Mouse (Mus musculus) embryo, embryonic 9.5 days (tissue): ENCODE results near the gene Lancl2.

Experiments used
- DNase-seq: peaks from one replicate; pipeline ENCODE4 v3.0.0-alpha.2; 2017; ENCODE audit errors: extremely low spot score

The Lancl2 gene

DNA sequence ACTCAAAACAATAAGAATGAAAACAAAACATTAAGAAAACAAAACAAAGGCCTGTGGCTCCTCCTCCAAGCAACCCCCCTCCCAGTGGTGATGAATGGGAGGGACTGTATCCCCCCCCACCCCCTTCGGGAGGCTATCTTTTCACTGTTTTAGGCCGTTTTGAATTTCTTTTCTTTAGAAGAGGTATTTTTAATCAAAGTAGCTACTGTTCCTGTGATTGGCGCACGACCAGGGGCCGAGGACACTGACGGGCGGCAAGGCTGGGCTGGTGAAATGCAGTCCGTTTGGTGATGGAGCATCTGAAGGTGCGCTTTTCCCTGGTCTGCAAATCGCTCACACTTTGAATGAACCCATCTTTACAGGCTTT, at the start of gene Lancl2:
TSS of gene Lancl2 (plus strand) at position 165 of the 367 bp plus-strand sequence.
- no peak for DNase-seq

DNA sequence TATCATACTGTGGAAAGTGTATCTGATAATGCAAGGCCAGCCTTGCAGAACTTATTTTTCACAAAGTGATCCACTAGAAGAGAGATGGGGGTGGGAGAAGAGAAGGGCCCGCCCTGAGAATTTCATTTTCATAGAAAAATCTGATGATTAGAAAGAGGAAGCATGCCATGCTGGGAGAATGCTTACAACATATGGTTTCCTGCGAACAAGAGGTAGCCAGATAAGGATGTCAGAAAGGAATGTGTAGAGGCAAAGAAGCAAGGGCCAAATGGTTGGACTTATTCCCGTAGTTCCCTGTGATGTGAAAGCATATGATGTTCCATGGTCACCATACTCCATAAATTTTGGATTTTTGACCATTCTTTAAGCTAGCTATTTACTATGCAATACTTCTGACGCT, 41.0 kb upstream of the Lancl2 start:
- DNase-seq, result no peak

DNA sequence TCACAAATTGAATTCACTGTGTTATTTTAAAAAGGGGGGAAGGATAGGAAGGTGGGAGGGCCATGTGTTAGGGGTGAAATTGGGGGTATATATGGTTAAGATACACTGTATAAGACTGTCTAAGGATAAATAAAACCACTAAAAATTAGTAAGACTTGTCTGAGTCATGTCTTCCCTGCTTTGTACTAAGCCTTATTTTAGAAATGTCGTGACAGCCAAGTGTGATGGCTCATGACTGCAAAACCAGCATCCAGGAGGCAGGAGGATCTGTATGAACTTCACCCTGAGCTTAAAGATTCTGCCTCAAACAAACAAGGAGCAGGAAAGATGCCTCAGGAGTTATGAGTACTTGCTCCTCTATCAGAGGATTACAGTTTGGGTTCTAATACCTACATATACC, 18.2 kb upstream of the Lancl2 start:
- no peak for DNase-seq

DNA sequence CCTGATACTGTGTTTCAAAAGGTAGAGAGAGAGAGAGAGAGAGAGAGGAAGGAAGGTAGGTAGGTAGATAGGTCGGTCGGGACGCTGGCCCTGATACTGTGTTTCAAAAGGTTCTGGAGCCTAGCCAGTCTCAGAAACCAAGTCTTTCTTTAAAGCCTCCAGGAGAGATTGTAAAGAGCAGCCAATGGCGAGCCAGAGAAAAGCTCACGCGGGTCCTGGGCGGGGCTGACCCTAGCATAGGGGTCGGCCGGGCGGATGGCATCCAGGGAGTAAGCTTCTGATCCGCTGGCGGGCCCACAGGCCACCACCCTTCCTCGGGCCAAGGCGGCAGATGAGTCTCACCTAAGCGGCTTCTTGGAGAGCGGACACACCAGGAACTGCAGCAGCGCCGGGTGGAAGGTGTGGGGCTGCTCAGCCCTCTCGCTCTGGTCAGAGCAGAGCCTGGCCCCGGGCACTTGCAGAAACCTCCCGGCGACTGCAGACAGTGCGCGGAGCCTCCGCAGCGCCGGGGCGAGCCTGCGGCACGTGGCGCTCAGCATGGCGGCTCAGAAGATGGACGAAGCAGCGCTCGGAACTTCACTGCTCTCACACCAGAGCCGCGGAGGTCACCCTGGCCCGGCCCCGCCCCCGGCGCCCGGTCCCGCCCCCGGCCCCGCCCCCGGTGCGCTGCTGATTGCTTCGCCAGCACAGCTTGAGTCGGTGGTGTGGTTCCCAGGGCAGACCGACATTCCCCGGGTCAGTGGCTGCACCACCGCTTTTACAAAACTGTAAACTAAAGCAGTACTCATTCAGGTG, 10.7 kb upstream of the Lancl2 start, which contains the start of gene Pyurf:
TSS of gene Pyurf (minus strand) at position 612 of the 795 bp plus-strand sequence.
- peak; percentile 96 for DNase-seq

DNA sequence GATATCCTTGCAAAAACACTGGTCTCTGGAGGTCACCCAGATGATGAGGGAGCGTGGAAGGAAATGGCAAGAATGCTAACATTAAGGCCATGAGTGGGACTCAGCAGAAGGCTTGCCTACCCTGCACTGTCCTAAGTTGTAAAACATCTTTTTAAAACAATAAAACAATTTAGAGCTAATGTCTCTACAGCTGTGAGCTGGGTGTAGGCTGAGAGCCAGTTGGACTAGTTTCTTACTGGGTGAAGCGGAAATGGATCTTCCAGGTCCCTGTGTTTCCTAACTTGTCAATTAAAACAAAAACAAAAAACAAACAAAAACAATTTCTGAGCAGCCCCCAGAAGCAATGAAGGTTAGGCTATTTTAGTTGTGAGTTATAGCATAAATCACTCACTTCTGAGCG, 9.2 kb upstream of the Lancl2 start:
- DNase-seq, result no peak

DNA sequence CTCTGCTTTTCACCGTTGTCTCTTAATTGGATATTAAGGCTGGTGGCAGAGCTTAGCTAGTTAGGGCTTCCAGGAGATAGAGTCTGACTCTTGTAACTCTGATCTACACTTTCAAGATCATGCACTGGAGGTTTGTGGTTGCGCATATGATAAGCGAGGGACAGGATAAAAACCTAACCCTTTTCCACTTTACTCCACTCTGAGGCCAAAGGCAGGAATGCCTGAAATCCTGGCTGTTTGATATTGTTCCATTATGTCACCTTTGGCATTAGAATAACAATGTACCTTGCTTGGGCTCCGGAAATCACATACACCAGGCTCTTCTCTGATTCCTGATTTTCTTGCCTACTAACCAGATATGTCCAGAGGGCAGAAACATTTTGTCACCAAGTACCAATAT, 654 bp upstream of the Lancl2 start:
- DNase-seq, result no peak

DNA sequence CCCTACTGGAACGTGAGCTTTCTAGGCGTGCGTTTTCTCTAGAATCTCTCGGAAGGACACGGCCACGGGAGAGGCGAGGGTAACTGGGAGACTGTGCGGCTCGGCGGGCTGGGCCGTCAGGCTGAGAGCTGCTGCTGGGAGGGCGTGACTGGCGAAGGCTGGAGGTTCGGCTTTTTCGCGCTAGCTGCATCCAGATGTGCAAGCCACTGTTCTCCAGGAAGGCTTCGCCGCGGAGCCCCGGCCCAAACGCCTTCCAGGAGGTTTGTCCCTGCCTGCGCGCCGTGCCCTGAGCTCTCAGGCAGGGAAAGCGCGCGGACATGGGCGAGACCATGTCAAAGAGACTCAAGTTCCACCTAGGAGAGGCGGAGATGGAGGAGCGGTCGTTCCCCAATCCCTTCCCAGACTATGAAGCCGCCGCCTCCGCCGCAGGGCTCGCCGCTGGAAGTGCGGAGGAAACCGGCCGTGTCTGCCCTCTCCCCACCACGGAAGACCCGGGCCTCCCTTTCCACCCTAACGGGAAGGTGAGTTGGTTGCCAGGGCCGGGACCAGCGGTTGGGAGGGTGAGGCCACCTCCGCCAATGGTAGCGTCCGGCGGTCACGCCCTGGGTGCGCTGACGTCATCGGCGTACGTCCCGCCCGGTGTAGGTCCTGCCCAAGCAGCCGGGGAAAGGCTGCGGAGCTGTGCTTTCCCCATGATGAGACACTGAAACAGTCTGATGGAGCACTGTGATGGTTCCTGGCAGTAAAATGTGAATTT, 581 bp downstream of the Lancl2 start:
- DNase-seq, result peak; percentile 95

DNA sequence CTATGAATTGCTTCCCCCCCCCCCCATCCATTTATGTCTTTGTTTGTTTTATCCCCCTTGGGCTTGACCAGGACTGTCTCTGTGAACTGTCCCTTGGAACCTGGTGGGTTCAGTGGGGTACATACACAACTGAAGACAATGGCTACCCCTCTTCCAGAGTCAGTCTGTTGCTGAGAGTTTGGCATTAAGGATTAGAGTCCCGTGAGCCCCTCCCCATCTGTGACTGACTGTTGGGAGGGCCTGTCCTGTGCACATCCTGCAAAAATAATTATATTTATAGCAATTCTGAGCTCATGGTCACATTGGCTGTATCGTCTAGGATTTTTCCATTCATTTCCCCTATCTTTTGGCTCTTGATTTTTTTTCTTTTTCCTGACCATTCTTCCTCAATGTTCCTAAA, 1.4 kb downstream of the Lancl2 start:
- DNase-seq, result no peak

DNA sequence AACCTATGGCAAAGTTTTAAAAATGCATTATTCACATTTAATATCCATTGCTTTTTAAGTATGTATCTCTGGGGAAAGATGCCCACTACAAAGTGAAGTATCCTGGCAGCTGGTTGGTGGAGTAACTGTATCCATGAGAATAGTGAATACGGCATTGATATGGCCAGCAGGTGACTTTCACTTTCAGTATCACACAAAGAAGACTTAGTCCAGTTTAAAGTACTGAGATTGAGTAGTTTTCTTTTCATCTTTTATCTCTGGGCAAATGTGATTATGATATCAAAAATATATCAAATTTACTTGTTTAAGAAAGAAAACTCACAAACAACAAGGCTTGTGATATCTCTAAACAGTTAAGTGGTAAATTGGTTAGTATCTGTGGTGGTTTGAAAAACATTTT, 4.4 kb downstream of the Lancl2 start:
- DNase-seq, result no peak

DNA sequence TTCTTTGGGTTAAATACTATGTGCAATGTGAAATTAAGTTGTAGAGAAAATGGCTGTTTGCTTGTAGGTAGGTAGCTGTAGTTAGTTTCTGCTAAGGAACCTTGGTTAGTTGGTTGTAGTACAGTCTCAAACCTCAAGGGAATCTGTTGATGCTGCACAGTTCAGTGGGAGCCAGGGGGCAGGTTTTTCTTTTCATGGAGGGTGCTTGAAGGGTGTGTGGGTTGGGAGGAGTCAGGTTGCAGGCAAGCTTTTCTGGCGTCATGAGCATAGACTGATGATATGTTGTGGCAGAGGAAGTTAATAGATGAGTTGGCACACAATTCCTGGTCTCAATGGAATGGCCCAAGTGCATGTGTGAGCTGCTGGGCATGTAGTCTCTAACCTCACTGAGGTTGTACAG, 9.4 kb downstream of the Lancl2 start:
- DNase-seq, result no peak

DNA sequence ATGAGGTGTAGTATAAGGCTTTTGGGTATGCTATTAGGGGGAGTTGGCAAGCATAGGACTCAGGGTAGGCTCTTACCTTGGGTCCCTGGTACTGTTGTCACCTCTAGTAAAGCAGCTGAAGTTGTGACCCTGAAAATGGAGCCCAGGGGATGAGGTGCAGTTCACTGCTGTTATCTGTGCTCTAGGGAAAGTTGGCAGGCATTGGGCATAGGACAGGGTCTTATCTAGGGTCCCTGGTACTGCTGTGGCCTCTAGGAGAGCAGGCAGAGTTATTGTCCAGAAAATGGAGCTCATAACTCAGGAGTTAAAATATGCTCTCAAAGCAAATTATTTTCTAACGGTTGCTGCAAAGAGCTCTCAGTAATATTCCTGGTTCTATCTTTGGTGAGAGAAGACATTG, 19.0 kb downstream of the Lancl2 start:
- DNase-seq, result no peak

DNA sequence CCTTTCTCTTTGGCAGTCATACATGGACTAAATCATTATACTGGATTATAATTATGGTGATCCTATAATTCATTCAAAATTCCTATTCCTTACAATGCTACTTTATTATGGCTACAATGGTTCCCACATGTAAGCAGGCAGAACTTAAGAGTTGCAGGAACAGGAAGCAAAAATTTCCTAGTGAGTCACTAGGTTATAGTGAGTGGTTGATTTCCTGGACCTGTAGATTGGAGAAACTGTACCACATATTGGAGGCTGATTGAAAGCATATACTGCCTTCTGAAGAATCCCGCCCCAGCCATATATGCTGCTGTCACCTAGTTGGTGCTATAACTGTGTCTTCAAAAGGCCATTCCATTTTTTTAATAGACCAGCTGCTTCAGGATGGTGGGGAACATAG, 40.4 kb downstream of the Lancl2 start:
- no peak for DNase-seq

DNA sequence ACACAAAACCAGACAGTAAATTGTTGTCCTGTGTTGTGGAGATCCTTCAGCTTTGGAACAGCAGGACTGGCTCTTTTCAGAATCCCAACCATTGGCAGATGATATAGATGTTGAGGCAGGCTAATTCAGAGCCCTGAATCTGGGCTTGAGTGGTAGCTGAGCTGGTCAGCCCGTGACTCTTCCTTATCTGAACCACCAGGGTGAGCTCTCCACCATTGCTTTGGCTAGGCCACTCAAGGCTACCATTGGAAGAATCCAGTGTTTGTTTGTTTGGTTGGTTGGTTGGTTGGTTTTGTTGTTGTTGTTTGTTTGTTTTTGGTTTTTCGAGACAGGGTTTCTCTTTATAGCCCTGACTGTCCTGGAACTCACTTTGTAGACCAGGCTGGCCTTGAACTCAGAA, 41.0 kb downstream of the Lancl2 start:
- no peak for DNase-seq

DNA sequence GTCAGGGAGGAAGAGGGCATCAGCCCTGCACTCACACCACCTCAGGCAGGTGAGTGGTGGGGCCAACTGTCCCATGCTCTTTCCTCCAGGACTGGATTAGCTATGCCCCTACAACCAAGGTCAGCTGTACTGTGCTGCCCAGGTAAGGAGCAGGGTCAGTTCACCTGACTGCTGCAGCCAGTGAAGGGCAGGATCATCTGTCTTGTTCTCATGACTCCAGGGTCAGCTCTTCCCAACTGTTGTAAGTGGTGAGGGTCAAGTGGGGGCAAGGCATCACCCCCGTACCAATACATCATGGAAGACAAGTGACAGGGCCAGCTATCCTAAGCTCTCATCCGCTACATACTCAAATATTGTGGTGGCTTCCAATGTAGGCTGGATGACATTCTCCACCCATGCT, 41.8 kb downstream of the Lancl2 start:
- no peak for DNase-seq

DNA sequence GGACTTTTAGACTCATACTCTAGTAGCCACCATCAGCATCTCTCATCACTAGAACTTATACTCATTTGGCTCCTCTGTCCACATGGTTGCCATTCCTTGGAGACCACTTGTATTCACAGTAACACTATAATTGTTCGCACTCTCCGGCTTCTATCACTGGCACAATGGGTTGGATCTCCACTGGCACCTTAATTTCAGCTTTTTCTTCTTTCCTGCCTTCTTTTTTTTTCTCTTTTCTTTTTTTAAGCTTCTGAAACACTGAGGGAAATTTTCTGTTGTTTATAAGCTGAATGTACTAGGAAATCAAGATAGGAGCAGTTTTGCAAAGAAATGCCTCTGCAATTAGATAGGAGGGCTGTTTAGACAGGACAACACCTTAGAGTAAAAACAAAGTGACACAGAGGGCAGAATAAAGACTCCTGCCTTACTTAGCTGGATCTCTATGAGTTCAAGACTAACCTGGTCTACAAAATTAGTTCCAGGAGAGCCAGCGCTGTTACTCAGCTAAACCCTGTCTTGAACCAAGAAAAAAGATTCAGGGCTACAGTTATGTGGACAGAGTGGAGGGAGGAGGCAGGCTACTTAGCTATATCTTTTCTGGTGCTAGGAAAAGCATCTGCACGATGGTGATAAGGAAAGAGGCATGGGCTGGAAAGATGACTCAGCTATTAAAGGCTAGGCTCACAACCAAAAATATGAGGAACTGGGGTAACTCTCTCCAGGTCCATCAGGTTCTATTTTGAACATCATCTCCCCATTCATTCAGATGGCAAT, 42.8 kb downstream of the Lancl2 start:
- DNase-seq, result no peak

DNA sequence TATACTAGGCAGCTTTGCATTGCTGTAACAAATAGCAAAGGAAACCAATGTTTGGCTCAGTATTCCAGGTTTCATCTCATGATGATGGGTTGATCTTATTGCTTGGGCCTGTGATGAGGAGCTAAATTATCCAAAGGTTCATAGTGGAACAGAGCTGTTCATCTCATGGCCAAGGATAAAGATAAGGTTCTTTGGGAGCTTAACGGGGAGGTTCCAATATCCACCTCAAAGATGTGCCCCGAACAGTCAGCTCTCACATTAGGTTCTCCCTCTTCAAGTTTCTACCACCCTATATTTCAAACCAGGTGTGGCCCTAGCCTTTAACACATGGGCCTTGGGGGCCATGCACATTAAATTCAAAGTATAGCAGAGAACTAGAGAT, 43.4 kb downstream of the Lancl2 start:
- DNase-seq, result no peak

DNA sequence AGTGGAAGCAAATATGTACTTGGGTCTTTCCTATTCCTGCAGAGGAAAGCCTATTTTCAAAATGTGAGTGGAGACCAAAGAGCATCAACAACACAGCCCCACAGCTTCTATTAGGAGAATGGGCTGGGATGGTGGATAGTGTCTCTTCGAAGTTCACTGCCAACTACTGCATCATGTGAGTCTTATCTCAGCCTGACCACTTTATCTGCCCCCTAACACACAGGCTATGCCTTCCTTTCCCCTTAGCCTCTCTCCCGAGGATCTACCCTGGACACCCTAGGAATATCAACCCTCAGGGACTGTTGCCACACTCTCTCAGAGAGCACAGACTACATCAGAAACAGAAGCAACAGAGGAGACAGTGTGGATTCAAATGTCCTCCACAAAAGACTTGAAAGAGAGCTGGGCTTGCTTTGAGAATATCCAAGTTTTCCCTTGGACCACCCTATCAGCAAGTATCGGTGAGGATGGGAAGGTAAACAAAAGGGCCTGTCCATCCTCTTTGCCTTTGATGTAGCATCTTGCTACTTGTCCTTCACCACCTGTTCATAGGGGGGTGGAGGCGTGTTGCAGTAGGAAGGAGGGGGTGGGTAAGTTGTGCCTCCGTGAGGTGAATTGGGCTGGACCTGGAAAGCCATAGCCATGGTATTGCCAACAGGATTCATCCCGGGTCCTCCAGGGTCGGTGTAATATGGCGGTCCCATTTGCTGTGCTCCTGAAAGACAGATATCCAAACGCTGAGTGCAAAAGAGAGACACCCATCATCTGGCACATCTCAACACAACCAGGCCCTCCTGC, 51.8 kb downstream of the Lancl2 start:
- no peak for DNase-seq

DNA sequence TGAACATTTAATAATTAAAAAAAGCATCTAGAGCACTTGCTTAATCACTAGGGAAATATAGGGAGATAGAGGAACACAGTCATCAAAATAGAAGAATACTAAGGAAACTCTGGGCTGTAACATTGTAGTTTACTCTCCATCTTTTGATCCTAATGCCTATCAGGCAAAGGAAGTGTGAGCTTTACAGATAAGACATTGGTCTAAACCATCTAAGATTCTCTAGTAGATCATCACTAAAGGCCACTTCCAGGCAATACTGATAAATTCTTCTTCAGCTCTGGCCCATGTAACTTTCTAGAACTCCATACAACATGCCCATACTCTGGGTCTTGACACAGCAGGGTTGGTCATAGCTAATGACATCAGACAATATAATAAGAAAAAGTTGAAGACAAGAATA, 60.7 kb downstream of the Lancl2 start:
- DNase-seq, result no peak

DNA sequence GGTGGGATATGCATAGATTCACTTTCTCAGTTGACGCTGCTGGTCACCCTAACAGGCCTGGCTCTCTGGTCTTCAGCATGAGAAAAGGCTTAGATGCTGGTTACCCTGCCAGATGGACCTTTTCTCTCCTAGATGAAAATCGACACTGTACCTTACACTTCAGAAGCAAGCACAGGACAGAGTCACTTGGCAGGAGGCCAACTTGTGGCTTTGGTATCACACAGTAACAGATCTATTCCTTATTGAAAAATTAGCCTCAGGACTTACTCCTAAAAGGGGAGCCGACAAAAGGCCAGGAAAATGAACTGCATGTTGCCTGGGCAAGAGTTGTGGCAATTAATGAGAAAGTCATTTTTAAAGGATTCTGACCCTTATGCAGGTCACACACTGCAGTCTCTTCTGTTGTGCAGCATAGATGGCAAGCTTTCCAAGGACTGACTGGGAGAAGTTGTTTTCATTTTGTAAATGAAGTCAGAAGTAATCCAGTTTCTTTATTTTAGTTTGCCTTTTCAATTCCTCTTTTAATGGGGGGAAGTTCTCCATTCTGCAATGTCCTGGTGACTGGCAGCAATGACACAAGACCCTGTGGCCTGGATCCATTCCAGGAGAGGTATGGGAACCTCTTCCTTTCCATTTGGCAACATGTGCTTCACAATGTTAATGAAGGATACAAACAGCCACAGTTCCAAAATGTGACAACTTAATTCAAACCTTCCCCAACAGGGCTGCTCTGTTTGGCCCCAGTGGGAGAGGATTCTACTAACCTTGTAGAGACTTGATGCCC, 62.9 kb downstream of the Lancl2 start:
- DNase-seq, result no peak

DNA sequence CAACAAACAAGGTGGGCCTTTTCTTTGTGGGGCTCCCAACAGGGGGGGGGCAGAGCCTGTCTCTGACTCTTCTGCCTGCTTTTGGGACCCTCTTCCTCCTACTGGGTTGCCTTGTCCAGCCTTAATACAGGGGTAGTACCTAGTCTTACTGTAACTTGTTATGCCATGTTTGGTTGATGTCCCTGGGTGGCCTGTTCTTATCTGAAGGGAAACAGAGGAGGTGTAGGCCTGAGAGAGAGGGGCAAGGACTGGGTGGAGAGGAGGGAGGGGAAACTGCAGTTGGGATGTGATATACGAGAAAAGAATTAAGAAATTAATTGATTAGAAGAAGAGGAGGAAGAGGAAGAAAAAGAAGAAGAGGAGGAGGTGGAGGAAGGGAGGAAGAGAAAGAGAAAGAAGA, 63.9 kb downstream of the Lancl2 start:
- no peak for DNase-seq
